Mouse (Mus musculus): ENCODE measurements around the gene Fmnl3. TPM values are rescaled to one million over a fixed set of nuclear protein-coding genes. Genes with fewer than 3 reads are reported as not detected.
A peak's percentile ranks its signal among the peaks of the same experiment; 100 is the strongest.

The Fmnl3 gene
- polyA plus RNA-seq, 1 experiment from 2014 or later = 8.0 TPM

- DNase-seq (ENCODE audit: low spot score) (no peak), ATAC-seq (ENCODE audit: low FRiP score, low TSS enrichment) (no peak)
- Histone ChIP-seq H3K4me1 (replicated peaks; ENCODE audit: control insufficient read depth, insufficient read depth) (peaks cover 9% of the 10 kb centered on the region), H3K4me2 (replicated peaks; ENCODE audit: low read depth) (no peak overlapping the region), H3K9me3 (ENCODE audit: control insufficient read depth, low read length) (no peaks in the 10 kb centered on the region), H3K36me3 (ENCODE audit: control insufficient read depth, insufficient read depth, low read length) (no peaks in the 10 kb centered on the region), H3K4me3 (ENCODE audit: low read depth, low read length) (no peak overlapping the region), H3K9ac (ENCODE audit: low read length) (0 out of 2 replicates have a peak overlapping the region, but pooled peaks have one; percentile 18), H3K27ac (replicated peaks) (no peak overlapping the region), H3K27me3 (ENCODE audit: control insufficient read depth, insufficient read depth, low read length) (no peaks in the 10 kb centered on the region)
- TF ChIP-seq CTCF (IDR thresholded peaks at IDR 0.05; ENCODE audit: low read depth) (no peak), EP300 (optimal IDR thresholded peaks at IDR 0.05) (no peak)
- 34% methylated on average over 6 of the region's 6 CpGs for WGBS
Measured at GRCm38 (mm10) chr15:99339669-99340068, 30.6 kb downstream of the Fmnl3 start.

- no peak for ATAC-seq (ENCODE audit: low FRiP score, low TSS enrichment)
- WGBS = 57% methylated on average over 2 of the region's 2 CpGs
- Histone ChIP-seq H3K9ac (ENCODE audit: low read length) (no peak overlapping the region), H3K9me3 (ENCODE audit: control insufficient read depth, low read length) (no peaks in the 10 kb centered on the region), H3K4me3 (ENCODE audit: low read depth, low read length) (no peak overlapping the region), H3K36me3 (ENCODE audit: control insufficient read depth, insufficient read depth, low read length) (no peaks in the 10 kb centered on the region), H3K4me1 (replicated peaks; ENCODE audit: control insufficient read depth, insufficient read depth) (peaks cover 6% of the 10 kb centered on the region), H3K27me3 (ENCODE audit: control insufficient read depth, insufficient read depth, low read length) (no peaks in the 10 kb centered on the region), H3K4me2 (replicated peaks; ENCODE audit: low read depth) (no peak overlapping the region), H3K27ac (replicated peaks) (no peak overlapping the region)
- DNase-seq (ENCODE audit: low spot score) = no peak
- TF ChIP-seq CTCF (IDR thresholded peaks at IDR 0.05; ENCODE audit: low read depth) (no peak), EP300 (optimal IDR thresholded peaks at IDR 0.05) (no peak)
Measured at GRCm38 (mm10) chr15:99338916-99339315, 31.4 kb downstream of the Fmnl3 start.

- H3K36me3 ChIP-seq (ENCODE audit: control insufficient read depth, insufficient read depth, low read length) = no peaks in the 10 kb centered on the region
- no peak overlapping the region for H3K4me2 ChIP-seq (replicated peaks; ENCODE audit: low read depth)
- H3K9me3 ChIP-seq (ENCODE audit: control insufficient read depth, low read length) = no peaks in the 10 kb centered on the region
- 71% methylated on average over 8 of the region's 8 CpGs for WGBS
- H3K27me3 ChIP-seq (ENCODE audit: control insufficient read depth, insufficient read depth, low read length) = no peaks in the 10 kb centered on the region
- ATAC-seq (ENCODE audit: low FRiP score, low TSS enrichment) = no peak
- no peak overlapping the region for H3K27ac ChIP-seq (replicated peaks)
- TF ChIP-seq CTCF (IDR thresholded peaks at IDR 0.05; ENCODE audit: low read depth) = no peak
- TF ChIP-seq EP300 (optimal IDR thresholded peaks at IDR 0.05) = no peak
- DNase-seq (ENCODE audit: low spot score) = no peak
- no peaks in the 10 kb centered on the region; the same call in 1 of the 2 replicates for H3K4me1 ChIP-seq (replicated peaks; ENCODE audit: control insufficient read depth, insufficient read depth)
- no peak overlapping the region for H3K4me3 ChIP-seq (ENCODE audit: low read depth, low read length)
- no peak overlapping the region for H3K9ac ChIP-seq (ENCODE audit: low read length)
Measured at GRCm38 (mm10) chr15:99335801-99336320, 34.4 kb downstream of the Fmnl3 start.

- Histone ChIP-seq H3K4me1 (replicated peaks; ENCODE audit: control insufficient read depth, insufficient read depth) (no peaks in the 10 kb centered on the region; the same call in 1 of the 2 replicates), H3K9ac (ENCODE audit: low read length) (0 out of 2 replicates have a peak overlapping the region, but pooled peaks have one; percentile 23), H3K9me3 (ENCODE audit: control insufficient read depth, low read length) (no peaks in the 10 kb centered on the region), H3K4me3 (ENCODE audit: low read depth, low read length) (no peak overlapping the region), H3K4me2 (replicated peaks; ENCODE audit: low read depth) (no peak overlapping the region), H3K27ac (replicated peaks) (peak overlapping the region; percentile 40), H3K36me3 (ENCODE audit: control insufficient read depth, insufficient read depth, low read length) (no peaks in the 10 kb centered on the region), H3K27me3 (ENCODE audit: control insufficient read depth, insufficient read depth, low read length) (no peaks in the 10 kb centered on the region)
- WGBS = 60% methylated on average over 6 of the region's 6 CpGs
- ATAC-seq (ENCODE audit: low FRiP score, low TSS enrichment) = no peak
- DNase-seq (ENCODE audit: low spot score) = no peak
- TF ChIP-seq EP300 (optimal IDR thresholded peaks at IDR 0.05) (no peak), CTCF (IDR thresholded peaks at IDR 0.05; ENCODE audit: low read depth) (no peak)
Measured at GRCm38 (mm10) chr15:99334500-99334899, 35.8 kb downstream of the Fmnl3 start.

- no peak for DNase-seq (ENCODE audit: low spot score)
- no peak for TF ChIP-seq EP300 (optimal IDR thresholded peaks at IDR 0.05)
- TF ChIP-seq CTCF (IDR thresholded peaks at IDR 0.05; ENCODE audit: low read depth) = no peak
- peak overlapping the region; percentile 92 for H3K27ac ChIP-seq (replicated peaks)
- no peaks in the 10 kb centered on the region for H3K27me3 ChIP-seq (ENCODE audit: control insufficient read depth, insufficient read depth, low read length)
- no peak overlapping the region for H3K4me2 ChIP-seq (replicated peaks; ENCODE audit: low read depth)
- H3K4me1 ChIP-seq (replicated peaks; ENCODE audit: control insufficient read depth, insufficient read depth) = no peaks in the 10 kb centered on the region
- H3K4me3 ChIP-seq (ENCODE audit: low read depth, low read length) = no peak overlapping the region
- peak; percentile 35; the same call in 1 of the 2 replicates for ATAC-seq (ENCODE audit: low FRiP score, low TSS enrichment)
- WGBS = 88% methylated on average over 3 of the region's 3 CpGs
- H3K9me3 ChIP-seq (ENCODE audit: control insufficient read depth, low read length) = no peaks in the 10 kb centered on the region
- H3K9ac ChIP-seq (ENCODE audit: low read length) = peak overlapping the region; percentile 35
- H3K36me3 ChIP-seq (ENCODE audit: control insufficient read depth, insufficient read depth, low read length) = no peaks in the 10 kb centered on the region
Measured at GRCm38 (mm10) chr15:99333676-99334065, 36.6 kb downstream of the Fmnl3 start.

- ATAC-seq (ENCODE audit: low FRiP score, low TSS enrichment) (peak; percentile 71), DNase-seq (ENCODE audit: low spot score) (peak; percentile 45)
- H3K4me3 ChIP-seq (ENCODE audit: low read depth, low read length) = no peak overlapping the region
- no peak overlapping the region for H3K4me2 ChIP-seq (replicated peaks; ENCODE audit: low read depth)
- no peaks in the 10 kb centered on the region for H3K36me3 ChIP-seq (ENCODE audit: control insufficient read depth, insufficient read depth, low read length)
- peak overlapping the region; percentile 35; the same call in 1 of the 2 replicates for H3K9ac ChIP-seq (ENCODE audit: low read length)
- no peaks in the 10 kb centered on the region for H3K27me3 ChIP-seq (ENCODE audit: control insufficient read depth, insufficient read depth, low read length)
- no peaks in the 10 kb centered on the region for H3K4me1 ChIP-seq (replicated peaks; ENCODE audit: control insufficient read depth, insufficient read depth)
- no peaks in the 10 kb centered on the region for H3K9me3 ChIP-seq (ENCODE audit: control insufficient read depth, low read length)
- WGBS = 40% methylated on average over 9 of the region's 9 CpGs
- TF ChIP-seq CTCF (IDR thresholded peaks at IDR 0.05; ENCODE audit: low read depth) (peak; percentile 20; the same call in 1 of the 2 replicates), EP300 (optimal IDR thresholded peaks at IDR 0.05) (no peak)
- peak overlapping the region; percentile 92 for H3K27ac ChIP-seq (replicated peaks)
Measured at GRCm38 (mm10) chr15:99332921-99333675, 37.2 kb downstream of the Fmnl3 start.
